Mouse (Mus musculus) olfactory bulb, adult 2 months (tissue): ENCODE measurements around the gene Gjd3. TPM values are rescaled to one million over a fixed set of nuclear protein-coding genes. Genes with fewer than 3 reads are reported as not detected.
"Not testable (repeated sequence)": the region's sequence is repeated elsewhere in the genome, so short reads cannot be mapped to it uniquely, and the experiment has no call there.

Source experiments
- H3K27ac ChIP-seq: fragments of 200-500 bp; 2 replicates; pipeline ENCODE4 v1.5.1; 2012; ENCODE audit warnings: low read depth, low read length; ENCODE audit not compliant: insufficient read depth
- H3K4me1 ChIP-seq: fragments of 200-500 bp; 2 replicates; pipeline ENCODE4 v1.6.1; 2012; ENCODE audit warnings: low read length; ENCODE audit not compliant: control insufficient read depth, insufficient read depth
- H3K4me3 ChIP-seq: fragments of 200-500 bp; 2 replicates; pipeline ENCODE4 v1.5.1; 2012; ENCODE audit warnings: mild to moderate bottlenecking, low read depth, low read length, moderate library complexity; ENCODE audit not compliant: insufficient read depth
- CTCF ChIP-seq: fragments of 200-500 bp; IDR thresholded peaks from 2 replicates; pipeline ENCODE4 v1.5.1; 2012; ENCODE audit warnings: low read depth, mild to moderate bottlenecking, low read length, moderate library complexity; ENCODE audit not compliant: insufficient read depth
- POLR2A ChIP-seq: fragments of 200-500 bp; IDR thresholded peaks from 2 replicates; pipeline ENCODE4 v1.6.1; 2012; ENCODE audit warnings: mild to moderate bottlenecking, low read depth, low read length, moderate library complexity; ENCODE audit not compliant: insufficient read depth
- WGBS: fragments of 180-500 bp; shearing (Covaris S2); methylation state at CpG from one replicate; pipeline ENCODE4 v1.1.7; 2018; 5-methylcytosine and 5-hydroxymethylcytosine counted together
- polyA plus RNA-seq: library from polyadenylated mRNA; stranded (reverse); fragments of >200 nt; gene quantifications from 2 replicates; pipeline ENCODE4 v1.2.4, GENCODE M21; 2012; ENCODE audit warnings: low replicate concordance; ENCODE audit not compliant: missing spikeins, insufficient read depth, insufficient read length

Gjd3 gene
- polyA plus RNA-seq, 1 experiment = not detected

DNA sequence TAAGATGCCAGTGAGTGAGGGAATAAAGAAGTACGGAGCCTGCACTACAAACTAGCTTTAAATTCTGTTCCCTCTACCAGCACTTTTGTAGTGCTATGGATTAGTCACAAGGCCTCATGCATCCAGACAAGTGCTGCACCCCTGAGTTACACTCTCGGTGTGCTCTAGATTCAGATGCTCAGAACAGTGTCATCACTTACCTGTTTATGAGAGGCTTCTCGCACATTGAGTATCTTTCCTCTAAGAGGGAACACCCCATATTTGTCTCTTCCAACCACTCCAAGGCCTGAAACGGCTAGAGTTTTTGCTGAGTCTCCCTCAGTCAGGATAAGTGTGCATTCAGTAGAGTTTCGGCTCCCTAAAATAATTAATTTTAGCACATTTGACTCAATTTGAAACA, 27.9 kb upstream of the Gjd3 start:
- H3K27ac ChIP-seq = no peak overlapping the region
- no peak overlapping the region for H3K4me3 ChIP-seq
- no peaks in the 10 kb centered on the region for H3K4me1 ChIP-seq
- TF ChIP-seq POLR2A (no peak), CTCF (no peak)
- WGBS = 96% methylated on average over 5 of the region's 5 CpGs

- Histone ChIP-seq H3K4me1 (no peaks in the 10 kb centered on the region), H3K4me3 (no peak overlapping the region), H3K27ac (no peak overlapping the region)
- WGBS = 89% methylated on average over 4 of the region's 4 CpGs
- TF ChIP-seq CTCF = no peak
Measured at GRCm38 (mm10) chr11:99010124-99010523, 27.3 kb upstream of the Gjd3 start.

GRCm38 (mm10) chr11:99006788-99007187, 24.0 kb upstream of the Gjd3 start:
- TF ChIP-seq CTCF (no peak), POLR2A (no peak)
- Histone ChIP-seq H3K27ac (no peak overlapping the region), H3K4me1 (no peaks in the 10 kb centered on the region), H3K4me3 (no peak overlapping the region)
- WGBS = 87% methylated on average over 9 of the region's 9 CpGs

DNA sequence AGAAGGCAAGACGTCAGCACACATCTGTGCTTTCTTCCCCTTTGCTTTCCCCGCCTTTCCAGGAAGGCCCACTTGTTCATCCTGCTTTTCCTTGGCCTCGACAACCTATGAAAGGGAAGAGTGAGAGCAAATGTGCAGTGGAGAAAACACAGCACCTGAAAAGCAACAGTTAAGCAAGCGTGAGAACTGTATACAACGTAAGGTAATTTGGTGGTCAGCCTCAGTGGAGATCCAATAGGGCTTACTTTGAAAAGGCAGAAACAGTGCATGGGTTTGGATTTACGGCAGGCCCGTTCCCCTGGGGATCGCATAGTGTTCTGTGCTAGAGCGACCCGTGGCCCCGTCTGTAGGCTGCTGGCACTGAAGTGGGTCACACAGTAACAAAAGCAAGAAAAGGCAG, 16.4 kb upstream of the Gjd3 start:
- WGBS = 94% methylated on average over 11 of the region's 11 CpGs
- H3K4me1 ChIP-seq = no peaks in the 10 kb centered on the region
- TF ChIP-seq CTCF = no peak
- H3K27ac ChIP-seq = no peak overlapping the region
- H3K4me3 ChIP-seq = no peak overlapping the region

GRCm38 (mm10) chr11:98998776-98999175, 16.0 kb upstream of the Gjd3 start:
- no peaks in the 10 kb centered on the region for H3K4me1 ChIP-seq
- H3K27ac ChIP-seq = no peak overlapping the region
- TF ChIP-seq POLR2A = no peak
- no peak for TF ChIP-seq CTCF
- H3K4me3 ChIP-seq = no peak overlapping the region

DNA sequence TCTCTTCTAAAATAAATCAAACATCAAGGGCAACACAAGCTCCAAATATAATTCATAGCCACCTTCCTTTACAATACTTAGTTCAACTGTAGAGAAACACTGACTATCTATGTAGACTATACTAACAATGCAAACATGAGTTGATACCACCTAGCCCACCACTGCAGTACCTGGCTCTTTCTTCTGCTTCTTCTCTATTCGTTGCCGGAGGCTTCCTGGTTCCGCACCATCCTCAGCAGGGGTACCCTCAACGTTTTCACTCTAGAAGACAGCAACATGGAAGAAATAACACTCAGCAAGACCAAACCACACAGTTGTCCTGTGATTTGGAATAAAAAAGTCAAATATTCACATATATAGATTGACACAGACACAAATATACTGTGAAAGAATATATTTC, 14.8 kb upstream of the Gjd3 start:
- no peak overlapping the region for H3K4me3 ChIP-seq
- TF ChIP-seq CTCF (no peak), POLR2A (no peak)
- no peak overlapping the region for H3K27ac ChIP-seq
- WGBS = 93% methylated on average over 4 of the region's 4 CpGs
- no peaks in the 10 kb centered on the region for H3K4me1 ChIP-seq

DNA sequence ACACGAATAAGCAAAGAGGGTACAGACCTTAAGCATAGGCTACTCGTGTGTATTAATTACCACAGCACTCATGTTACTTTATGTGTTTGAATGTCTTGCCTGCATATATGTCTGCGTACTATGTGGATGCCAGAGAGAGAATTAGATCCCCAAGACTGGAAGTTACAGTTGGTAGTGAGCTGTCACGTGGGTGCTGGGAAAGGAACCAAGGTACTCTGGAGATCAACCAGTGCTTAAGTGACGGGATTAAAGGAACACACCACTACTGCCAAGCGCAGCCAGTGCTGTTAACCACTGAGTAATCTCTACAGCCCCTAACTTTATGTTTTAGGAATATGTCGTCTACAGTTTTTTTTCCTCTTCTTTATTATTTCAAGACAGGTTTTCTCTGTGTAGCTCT, 13.2 kb upstream of the Gjd3 start:
- H3K4me1 ChIP-seq = no peaks in the 10 kb centered on the region
- H3K4me3 ChIP-seq = no peak overlapping the region
- no peak overlapping the region for H3K27ac ChIP-seq
- 95% methylated on average over 7 of the region's 7 CpGs for WGBS
- TF ChIP-seq CTCF (no peak), POLR2A (no peak)

DNA sequence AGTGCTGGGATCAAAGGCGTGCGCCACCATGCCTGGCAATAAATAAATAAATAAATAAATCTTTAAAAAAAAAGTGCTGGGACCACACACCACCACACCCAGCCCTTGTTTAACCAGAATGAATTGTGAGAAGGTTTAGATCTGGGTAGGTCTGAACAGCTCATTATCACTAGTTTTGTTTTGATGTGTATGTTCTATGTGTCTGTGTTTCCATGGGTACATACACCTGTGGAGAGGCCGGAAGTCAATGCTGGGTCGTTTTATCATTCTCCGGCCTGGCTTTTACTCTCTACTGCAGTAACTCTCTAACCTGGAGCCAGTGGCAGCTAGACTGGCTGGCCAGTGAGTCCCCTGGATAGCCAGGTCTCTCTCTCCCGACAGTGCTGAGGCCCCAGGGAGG, 8.1 kb upstream of the Gjd3 start:
- Histone ChIP-seq H3K4me1 (no peaks in the 10 kb centered on the region), H3K4me3 (no peak overlapping the region), H3K27ac (no peak overlapping the region)
- TF ChIP-seq CTCF (no peak), POLR2A (no peak)
- 81% methylated on average over 6 of the region's 6 CpGs for WGBS

DNA sequence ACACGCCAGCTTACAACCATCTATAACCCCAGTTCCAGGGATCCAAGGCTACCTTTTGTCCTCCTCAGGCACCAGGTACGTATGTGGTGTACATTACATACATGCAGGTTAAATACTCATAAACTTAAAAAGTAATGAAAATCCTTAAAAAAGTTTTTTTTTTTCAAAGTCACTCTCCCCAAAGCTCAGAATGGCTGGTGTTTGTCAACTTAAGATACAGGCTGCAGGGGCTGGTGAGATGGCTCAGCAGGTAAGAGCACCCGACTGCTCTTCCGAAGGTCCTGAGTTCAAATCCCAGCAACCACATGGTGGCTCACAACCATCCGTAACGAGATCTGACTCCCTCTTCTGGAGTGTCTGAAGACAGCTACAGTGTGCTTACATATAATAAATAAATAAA, 5.4 kb upstream of the Gjd3 start:
- H3K4me3 ChIP-seq, H3K27ac ChIP-seq, H3K4me1 ChIP-seq: not testable (repeated sequence)
- 95% methylated on average over 6 of the region's 6 CpGs for WGBS

GRCm38 (mm10) chr11:98985542-98985941, 2.7 kb upstream of the Gjd3 start:
- Histone ChIP-seq H3K27ac (no peak overlapping the region), H3K4me1 (0 out of 2 replicates have a peak, but pooled peaks cover 5% of the 10 kb centered on the region), H3K4me3 (no peak overlapping the region)
- TF ChIP-seq CTCF = no peak
- TF ChIP-seq POLR2A = no peak
- 90% methylated on average over 7 of the region's 7 CpGs for WGBS
